Mouse (Mus musculus) adrenal gland, adult 2 months (tissue): Measurements from ENCODE around the gene Elf4. TPM values are rescaled to one million over a fixed set of nuclear protein-coding genes. Genes with fewer than 3 reads are reported as not detected.

Experiments
- DNase-seq: peaks from one replicate; pipeline ENCODE4 v3.0.0; 2021
- long read RNA-seq: library from polyadenylated mRNA; stranded (forward); transcript quantifications from one replicate; pipeline ENCODE4 v2.0.0, GENCODE M21; 2021
- polyA plus RNA-seq: library from polyadenylated mRNA; depleted of rRNA; stranded (reverse); fragments of >200 nt; gene quantifications from 2 replicates; pipeline ENCODE4 v1.2.3, GENCODE M21; 2012; rRNA removed
- total RNA-seq, 2 experiments: library from RNA; stranded (reverse); gene quantifications; 2 replicates each; pipeline ENCODE4 v1.2.3; 2021

The Elf4 gene
- total RNA-seq (10 to 100 TPM in 1 of 2 experiments, 1 to 10 TPM in 1; 8.2 to 19.1 TPM), polyA plus RNA-seq (8.1 and 13.5 TPM in 2 replicates)
- long read RNA-seq, partial matches to known transcripts = 0 of 3 reads
- long read RNA-seq, other reads (novel, unspliced or antisense) = 3 of 3 reads

DNA sequence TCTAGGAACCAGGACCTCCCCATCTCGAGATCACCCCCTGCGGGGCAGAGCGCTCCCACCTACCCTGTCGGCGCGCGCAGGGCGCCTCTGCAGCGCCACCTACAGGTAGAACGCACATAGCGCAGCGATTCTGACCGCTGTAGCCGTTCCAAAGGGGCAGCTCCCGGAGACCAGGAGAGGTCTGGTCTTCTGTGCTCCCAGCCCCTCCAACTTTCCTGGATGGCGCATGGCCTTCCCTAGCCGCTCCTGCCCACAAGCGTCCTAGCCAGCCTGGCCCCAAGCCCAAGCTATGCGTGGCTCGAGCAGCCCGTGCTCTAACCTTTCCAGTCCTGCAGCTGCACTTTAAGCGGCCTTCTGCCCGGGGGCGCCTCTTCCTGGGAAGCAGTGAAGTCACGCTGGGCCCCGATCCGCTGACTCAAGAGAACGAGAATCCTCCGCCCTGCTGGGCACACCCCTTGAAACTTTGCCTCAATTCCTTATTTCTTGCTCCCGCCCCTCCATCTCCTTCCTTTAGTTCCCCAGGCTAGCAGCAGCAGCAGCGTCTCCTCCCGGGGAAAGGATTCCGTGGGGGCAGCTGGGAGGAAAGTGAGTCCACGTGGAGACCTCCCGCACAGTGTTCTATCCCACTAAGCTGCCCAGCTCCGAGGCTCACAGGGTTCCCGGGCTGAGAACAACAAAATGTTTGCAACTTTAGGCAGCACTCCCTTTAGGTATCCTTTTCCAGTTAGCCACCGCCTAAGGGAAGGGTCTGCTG lies at the start of gene Elf4:
Gene Elf4 (minus strand): TSS at position 379 of the 754 bp plus-strand sequence.
- peak; percentile 75 for DNase-seq

DNA sequence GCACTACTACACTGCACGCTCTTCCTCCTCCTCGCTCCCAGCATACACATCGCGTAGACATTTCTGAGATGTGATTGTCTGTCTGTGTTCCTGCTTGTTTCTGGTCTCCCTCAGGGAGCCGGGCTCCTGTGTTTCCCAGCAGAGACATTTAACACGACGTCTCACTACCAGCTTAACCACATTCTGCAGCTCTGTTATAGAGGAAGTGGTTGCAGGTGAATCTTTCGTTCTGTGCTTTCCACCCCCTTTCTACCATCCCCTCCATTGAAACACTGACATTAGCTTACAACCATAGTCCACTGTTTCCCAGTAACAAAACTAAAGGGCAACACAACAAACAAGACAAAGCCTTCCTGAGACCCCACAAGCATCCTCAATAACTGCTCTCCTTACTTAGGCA lies 30.8 kb upstream of the Elf4 start:
- DNase-seq = no peak

DNA sequence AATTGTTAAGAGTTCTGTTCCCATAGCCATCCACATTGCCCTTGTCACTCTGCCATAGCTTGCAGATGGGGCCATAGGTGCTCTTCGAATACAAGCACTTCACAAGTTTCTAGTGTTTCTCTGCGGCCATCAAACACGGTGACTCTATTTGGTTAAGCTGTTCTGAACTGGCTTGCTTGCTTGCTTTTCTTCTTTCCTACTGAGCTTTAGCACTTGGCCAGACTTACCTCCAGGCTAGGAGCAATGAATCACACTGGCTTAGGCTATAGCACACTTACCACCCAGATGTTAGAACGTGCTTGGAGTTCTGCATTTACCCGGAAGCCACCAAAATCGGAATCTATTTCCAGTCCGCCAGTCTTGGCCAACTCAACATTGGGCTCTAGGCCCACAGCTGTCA lies 18.8 kb upstream of the Elf4 start:
- DNase-seq = no peak

DNA sequence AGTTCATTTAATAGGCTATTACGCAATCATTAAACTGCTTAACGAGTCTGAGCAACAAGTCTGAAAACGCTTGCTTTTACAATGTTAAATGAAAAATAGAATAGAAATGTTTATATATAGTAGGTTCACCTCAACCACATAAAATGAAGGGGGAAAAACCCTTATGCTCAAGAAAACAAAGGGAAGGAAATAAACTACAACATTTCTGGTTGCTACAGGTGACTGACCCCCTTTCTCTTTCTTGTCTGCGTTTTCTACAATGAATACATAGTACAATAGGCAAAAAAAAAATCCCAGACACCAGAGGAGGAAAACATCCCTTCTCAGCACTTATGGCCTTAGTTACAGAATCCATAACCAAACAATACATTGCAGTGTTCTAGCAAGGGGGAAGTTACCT lies 18.2 kb upstream of the Elf4 start:
- no peak for DNase-seq

DNA sequence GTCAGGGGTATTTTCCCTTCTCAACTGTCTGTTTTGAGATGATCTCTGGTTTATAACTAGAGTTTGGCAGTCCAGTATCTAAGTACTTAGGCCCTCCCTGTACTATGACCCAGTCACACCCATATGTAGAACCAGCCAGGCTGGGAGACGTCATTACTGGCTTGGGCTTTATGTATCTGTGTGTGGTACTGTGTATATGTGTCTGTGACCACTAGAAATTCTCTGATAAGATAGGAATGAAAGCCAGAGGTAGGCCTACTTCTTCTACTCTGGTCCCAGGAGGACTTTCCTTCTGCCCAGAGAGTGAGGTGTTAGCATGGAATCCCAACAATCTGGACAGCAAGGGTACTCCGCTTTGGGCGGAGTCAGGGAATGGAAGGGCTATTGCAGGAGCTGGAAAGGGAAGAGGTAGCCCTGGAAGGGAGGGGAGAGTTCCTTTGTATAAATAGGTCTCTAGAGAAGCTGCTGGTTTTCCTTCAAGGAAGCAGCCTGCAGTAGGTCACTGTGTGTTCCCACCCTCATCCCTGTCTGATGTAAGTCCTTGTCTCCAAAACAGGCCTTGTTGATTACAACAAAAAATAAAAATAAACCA lies 4.5 kb upstream of the Elf4 start:
- DNase-seq = no peak

DNA sequence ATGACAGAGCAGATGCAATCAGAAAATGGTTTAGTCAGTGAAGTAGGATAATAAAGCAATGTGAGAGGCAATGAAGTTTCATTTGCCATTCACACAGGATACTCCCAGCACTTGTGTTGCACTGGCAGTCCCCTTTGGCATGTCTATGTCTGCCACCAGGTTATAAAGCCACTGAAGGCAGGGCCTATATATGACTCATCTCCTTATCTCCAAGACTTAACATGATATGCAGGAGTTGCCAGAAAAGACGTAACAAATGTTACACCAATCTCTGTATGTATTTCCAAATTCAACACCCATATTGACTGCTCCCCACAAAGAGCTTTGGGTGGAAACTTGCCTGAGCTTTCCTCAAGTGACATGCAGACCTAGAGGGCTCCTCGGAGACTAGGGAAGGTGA lies 3.2 kb upstream of the Elf4 start:
- no peak for DNase-seq

DNA sequence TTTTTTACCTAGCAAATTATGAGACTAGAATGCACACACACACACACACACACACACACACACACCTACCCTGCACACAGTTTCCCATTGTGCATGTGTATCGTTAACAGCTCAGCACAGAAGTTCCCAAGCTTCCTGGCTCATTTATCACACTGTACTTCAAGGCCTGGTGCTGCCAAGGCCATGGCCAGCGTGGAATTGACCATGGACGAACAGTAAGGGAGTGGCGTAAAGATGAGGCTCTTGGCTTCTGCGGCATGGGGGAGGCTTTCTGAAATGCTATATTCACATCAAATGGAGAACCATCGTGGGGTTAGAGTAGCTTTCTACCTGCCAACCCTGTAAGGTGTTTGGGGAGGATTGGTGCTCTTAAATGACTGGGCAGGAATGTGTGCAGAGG lies 1.5 kb upstream of the Elf4 start:
- DNase-seq = peak; percentile 63

DNA sequence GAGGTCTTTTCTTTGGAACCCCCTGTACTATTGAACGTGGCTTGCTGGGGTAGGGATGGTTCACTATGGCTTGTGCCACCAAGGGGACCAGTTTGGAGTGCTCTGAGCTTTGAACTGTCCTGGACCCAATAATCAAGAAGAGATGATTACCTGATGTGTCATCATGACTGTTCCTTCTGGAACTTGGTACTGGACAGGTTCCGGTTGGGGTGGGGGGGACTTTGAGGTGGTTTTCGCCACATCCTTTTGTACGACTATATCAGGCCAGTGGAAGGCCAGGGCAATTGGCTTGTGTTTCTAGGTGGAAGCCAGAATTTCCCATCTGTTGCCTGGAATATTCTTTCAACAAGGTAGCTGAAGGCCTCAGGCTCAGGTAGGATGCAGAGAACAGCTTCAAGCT lies 704 bp upstream of the Elf4 start:
- no peak for DNase-seq

DNA sequence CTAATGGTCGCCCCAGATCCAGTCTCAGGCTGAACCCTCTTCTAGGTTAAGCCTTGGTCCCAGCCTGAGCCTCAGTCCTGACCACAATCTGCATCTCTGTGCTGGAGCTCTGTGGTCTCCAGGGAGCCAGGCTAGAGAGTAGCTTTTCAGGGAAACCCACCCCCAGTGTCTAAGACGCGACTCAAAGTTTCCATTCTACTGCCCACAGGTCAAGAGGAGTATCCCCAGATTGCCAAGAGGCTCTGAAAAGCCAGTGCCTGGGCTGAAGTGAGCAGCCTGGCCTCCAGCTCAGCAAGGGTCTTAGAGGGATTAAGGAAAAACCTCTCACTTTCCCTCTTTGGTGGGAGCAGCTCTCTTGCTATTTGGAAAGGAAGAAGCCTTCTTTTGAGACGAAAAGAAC lies 635 bp downstream of the Elf4 start:
- no peak for DNase-seq

DNA sequence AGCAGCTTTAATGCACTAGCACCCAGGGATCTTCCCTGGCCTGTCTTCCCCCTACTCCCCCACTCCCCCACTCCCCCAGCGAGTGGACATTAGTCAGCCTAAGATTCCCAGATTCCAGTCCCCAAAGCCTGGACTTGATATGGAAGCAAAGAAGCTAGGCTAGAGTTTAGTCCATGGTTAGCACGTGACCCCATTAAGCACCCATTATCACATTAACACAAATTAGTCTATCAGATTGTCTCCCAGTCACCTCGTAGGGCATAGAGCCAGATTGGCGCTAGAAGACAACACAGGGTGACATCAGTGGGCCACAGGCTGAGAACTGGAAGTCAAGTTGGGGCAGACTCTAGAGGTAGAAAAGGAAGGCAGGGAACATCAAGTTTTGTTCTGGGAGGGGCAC lies 1.9 kb downstream of the Elf4 start:
- DNase-seq = no peak

DNA sequence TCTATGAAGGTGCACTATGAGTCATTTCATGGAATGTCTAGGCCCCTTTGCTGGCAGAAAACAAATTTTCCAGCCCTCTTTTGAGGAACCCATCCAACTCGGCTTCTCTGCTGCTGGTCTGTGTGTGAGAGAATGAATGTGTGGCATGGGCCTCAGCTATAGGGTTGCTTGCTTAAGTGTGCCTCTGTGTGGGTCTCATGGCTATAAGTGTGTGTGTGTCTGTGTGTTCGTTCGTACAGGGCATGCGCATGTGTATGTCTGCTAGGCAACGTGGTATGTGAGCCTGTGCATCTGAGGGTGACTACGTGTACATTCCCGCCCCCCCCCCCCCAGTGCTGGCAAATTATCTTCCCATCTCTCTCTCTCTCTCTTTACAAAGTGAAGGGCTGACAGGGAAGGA lies 2.4 kb downstream of the Elf4 start:
- no peak for DNase-seq

DNA sequence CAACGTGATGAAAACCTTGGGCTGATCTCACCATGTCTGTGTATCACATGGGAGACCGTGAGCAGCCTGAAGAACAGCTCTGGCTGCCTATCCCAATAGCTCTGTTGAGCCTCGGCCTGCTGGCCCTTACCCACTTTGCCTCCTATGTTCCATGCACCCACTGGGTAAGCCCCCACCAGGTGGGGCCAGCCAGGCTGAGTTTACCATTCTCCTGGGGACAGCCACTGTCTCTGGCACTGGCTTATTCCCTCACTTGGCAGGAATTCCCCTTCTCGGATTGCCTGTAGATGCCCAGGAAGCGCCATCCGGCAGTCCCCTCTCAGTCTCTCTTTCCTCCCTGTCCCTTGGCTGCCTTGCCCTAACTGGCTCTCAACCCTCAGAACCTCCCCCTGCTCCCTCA lies 6.0 kb downstream of the Elf4 start:
- DNase-seq = no peak

DNA sequence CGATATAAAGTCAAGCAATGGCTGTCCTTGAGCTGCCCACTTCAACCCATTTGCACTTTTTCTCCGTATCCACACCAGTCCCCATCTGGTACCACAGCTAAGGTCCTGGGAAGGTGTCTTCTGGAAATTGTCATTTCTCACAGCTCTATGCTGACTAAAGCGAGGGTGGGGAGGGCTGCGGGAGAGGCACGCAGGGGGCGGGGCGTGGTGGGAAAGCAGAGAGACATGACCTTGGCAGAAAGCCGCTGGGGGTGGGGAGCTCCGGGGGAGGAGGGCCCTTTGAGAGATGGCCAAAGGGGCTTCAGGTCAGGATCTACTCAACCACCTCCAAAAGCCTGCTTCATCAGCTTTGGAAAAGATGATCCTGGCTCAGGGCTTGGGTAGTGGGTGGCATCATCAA lies 7.9 kb downstream of the Elf4 start:
- DNase-seq = peak; percentile 54

DNA sequence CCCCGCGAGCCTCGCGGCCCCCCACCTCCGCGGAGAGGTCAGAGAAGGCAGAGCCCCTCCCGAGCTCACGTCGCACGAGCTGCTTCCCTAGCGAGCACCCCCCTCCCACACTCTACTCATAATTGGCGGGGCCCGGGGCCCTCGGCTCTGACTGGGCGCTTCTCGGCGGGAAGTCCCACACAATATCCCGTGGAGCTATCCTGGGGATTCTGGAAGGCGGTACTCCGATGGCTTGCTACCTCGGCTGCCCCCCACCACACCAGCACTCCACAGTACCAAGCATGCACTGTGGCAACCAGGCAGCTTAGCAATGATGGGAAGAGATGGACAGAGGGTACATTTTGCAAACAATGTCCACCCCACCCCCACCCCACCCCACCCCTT lies 8.4 kb downstream of the Elf4 start:
- DNase-seq = no peak

DNA sequence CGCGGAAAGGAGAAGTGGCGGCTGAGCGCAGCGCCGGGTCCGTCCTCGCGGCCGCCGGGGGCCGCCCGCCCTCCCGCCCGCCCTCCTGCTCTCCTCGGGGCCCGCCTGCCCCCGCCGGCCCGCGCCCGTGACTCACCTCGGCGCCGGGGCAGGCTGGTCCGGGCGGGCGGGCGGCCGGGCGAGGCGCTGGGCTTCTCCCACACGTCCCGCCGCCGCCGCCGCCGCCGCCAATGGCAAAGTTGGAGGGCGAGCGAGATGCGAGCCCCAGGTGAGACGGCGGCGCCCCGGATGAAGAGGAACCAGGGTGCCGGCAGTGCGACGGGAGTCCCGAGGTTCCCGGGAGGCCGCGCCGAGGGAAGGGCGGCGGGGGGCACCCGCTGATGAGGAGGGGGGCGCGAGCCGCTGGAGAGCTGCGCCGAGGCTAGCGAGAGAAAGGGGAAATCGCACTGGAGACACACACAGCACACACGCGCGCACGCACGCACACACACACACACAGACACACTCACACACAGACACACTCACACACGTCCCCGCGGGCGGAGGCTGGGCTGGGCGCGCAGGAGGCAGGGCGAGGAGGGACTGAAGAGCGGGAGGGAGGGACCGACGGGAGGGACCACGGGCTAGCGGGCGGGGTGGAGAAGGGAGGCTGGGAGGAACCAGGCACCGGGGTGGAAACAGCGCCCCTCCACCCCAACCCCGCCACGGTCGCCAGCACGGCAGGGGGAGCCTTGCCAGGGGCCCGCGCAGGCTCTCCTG lies 9.0 kb downstream of the Elf4 start:
- DNase-seq = peak; percentile 89

DNA sequence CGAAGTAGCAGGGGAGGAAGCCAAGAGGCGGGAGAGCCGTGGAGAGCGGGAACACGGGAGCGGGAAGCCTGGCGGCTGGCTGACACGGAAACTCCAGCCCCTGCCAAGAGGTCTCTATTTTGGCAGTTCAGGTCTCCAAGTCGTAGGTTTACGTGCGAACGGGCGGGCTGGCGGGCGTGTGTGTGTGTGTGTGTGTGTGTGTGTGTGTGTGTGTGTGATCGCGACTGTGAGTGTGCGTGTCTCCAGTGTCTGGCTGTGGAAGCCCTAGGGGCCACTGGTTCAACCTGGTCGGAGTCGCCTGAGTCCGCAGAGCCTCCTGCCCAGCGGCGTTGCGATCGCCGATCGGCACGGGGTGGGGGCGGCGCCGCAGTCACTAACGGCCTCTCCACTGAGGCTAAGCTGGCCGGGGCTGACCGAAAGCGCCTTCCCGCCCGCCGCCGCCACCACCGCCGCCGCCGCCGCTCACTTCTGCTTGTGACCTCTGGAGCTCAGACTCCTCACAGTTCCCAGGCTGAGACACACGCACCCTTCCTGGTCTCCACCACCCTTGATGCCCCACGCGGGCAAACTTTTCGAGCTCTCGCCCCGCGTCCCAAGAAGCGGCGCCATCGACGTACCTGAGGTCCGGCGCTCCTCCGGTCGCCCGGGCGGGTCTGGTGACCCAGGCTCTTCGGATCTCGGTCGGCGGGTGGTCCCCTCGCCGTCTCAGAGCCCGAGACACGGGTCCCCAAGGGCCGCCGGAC lies 9.8 kb downstream of the Elf4 start:
- peak; percentile 57 for DNase-seq

DNA sequence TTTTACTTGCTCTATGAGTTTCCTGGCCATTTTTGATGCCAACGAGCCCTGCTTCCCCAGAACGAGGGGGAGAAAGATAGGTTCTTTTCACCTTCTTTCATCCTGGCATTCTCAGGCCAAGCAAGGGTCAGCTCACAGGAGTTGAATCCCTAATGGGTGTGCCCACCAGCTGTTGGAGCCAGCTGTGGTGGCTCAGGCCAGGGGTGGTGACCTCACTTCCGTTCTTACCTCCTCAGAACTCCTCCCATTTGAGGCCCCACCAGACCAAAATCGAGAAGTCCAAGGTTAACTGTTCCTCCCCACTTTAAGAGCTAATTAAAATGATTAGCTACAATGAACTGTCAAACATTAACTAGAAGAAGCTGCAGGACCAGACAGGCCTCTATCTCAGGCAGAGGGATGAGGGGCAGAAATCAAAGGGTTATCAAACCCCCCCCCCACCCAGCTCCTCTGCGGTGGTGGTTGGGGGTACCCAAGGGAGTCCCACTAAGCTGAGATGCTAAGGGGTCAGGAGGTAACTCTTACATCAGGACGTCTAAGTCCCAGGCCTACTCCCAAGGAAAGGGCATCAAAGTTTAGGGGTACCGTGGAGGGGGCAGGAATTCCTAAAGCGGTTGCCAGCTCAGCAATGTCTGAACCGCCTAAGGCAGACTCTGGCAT lies 10.6 kb downstream of the Elf4 start:
- DNase-seq = no peak

DNA sequence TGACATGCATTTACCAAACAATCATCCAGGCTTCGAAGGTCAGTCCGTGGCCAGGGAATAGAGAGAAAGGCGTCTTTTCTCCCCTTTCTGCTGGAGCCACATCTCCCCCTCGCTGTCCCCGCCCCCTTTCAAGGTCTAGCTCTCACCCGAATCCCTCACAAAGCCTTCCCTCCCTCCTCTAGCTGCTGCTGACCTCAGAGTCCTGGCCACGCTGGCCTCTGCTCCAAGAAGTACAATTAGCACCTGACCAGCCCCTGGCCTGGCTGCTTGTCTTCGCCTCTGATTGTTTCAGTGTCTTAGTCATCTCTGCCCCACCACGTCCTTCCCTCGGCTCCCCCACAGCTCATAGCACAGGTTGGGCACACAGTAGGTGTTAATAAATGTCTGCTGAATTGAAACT lies 13.3 kb downstream of the Elf4 start:
- DNase-seq = peak; percentile 53

DNA sequence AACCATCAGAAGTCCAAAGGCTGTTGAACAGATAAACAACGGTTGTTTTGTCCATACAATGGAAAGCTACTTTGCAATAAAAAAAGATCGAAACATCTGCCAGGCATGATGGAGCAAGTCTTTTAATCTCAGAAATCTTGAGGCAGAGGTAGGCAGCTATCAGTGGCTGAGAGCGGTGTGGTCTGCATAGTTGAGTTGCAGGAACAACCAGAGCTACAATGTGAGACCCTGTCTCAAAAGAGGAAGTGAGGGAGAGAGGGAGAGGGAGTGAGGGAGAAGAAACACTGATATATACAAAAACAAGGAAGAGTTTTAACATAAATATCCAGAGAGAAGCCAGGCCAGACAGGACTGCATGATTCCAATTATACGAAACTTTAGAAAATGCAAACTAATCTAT lies 18.3 kb downstream of the Elf4 start:
- DNase-seq = no peak

DNA sequence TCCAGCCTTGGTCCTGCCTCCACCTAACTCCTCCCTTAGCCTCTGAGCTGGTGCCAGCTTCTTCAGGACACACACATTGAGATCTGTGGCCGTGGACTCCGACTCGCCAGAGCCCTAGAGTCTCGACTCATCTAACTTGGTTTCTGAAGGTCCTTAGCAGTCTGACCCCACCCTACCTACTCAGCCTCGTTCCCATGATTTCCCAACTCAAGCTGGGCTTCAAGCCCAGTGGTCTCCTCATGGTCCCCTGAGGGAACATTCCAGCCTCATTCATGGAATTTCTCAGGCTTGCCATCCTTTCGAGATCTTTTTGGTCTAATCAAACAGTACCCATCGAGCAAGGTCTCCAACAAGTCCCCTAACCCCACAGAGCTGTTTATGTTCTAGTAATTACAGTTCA lies 21.0 kb downstream of the Elf4 start:
- DNase-seq = no peak

DNA sequence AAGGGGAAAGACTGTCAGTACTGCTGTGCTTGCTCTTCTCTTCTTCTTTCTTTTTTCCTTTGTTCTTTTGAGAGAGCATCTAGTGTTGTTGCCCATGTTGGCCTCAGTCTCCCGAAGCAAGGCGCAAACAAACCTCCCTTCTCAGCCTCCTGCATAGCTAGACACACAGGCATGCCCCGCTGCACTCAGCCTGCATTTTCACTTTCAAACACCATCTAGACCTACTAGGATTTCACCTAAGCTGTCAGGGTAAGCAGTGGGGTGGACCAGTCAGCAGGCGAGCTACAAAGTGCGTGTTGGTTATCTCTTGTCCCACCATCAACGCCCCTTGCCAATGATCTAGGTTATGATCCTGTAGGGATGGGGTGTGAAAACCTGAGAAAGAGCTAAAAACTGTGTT lies 21.4 kb downstream of the Elf4 start:
- no peak for DNase-seq

DNA sequence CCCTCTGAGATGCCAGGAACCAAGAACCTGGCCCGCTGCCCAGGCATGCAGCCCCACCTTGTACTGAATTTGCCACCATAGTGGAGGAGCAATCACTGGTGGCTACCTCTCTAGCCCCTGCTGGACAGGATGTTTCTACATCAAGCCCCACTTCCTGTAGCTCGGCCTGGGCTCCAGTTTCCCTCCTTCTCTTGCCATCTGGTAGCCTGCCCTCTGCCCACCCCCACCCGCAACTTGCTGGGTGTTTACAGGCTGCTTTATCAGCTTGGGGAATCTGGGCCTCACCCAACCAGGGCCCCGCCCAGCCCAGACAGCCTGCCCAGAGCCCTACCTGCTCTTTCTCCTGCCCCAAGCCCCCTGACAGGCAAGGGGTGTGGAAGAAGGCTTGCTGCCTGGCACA lies 23.9 kb downstream of the Elf4 start:
- DNase-seq = no peak
